In the genomic region with DNA sequence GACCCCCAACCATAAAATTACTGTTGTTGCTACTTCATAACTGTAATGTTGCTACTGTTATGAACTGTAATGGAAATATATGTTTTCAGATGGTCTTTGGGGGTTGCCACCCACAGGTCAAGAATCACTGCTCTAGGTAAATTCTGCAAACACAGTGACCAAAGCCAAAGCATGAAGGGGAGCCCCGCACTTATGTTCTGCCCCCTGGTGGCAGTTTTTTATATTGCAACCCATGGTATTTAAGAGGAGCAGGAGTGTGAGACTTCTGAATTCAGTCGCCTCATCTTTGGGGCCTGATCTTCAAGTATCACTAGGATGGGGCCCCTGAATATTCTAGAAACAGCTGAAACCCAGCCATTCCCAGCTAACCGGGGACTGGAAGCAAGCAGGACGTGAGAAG, we compare ENCODE assay signal across 10 mouse cellular contexts. TPM values are rescaled to one million over a fixed set of nuclear protein-coding genes. Genes with fewer than 3 reads are reported as not detected.
DNase-seq lines count a peak whose midpoint lies in the region; ATAC-seq lines count a peak whose summit lies in the region.
"Had no signal": no experiment of that assay in that cellular context is flagged by ENCODE, and none has a peak within 500 bp of the region (broad histone marks: within the 10 kb centered on the region; RNA-seq: fewer than 3 reads in every experiment).

No protein-coding gene starts in this region.

- WGBS in forebrain, embryonic 10.5 days, result 4% methylated on average over 4 of the region's 4 CpGs
- WGBS in forebrain, embryonic 12.5 days, result 4% methylated on average over 4 of the region's 4 CpGs
- WGBS in limb, embryonic 11.5 days, result 18% methylated on average over 4 of the region's 4 CpGs

- H3K36me3 ChIP-seq in forebrain, embryonic 10.5 days (replicated peaks), result no peaks in the 10 kb centered on the region
- H3K36me3 ChIP-seq in forebrain, embryonic 12.5 days (replicated peaks), result no peaks in the 10 kb centered on the region
- no peaks in the 10 kb centered on the region for H3K36me3 ChIP-seq in limb, embryonic 11.5 days (ENCODE audit: control insufficient read depth, insufficient read depth, low read length)
- H3K36me3 ChIP-seq: heart, embryonic 15.5 days had no signal

- no peak overlapping the region for H3K4me3 ChIP-seq in forebrain, embryonic 10.5 days
- no peak overlapping the region for H3K4me3 ChIP-seq in forebrain, embryonic 12.5 days (replicated peaks)
- no peak overlapping the region for H3K4me3 ChIP-seq in limb, embryonic 11.5 days (ENCODE audit: low read depth, low read length)
- H3K4me3 ChIP-seq: heart, embryonic 15.5 days had no signal

- no peak overlapping the region for H3K4me2 ChIP-seq in forebrain, embryonic 12.5 days
- H3K4me2 ChIP-seq in limb, embryonic 11.5 days (ENCODE audit: low read depth, severe bottlenecking), result no peak overlapping the region
- H3K4me2 ChIP-seq: heart, embryonic 15.5 days had no signal

- no peaks in the 10 kb centered on the region for H3K9me3 ChIP-seq in forebrain, embryonic 10.5 days
- no peaks in the 10 kb centered on the region for H3K9me3 ChIP-seq in forebrain, embryonic 12.5 days
- no peaks in the 10 kb centered on the region for H3K9me3 ChIP-seq in limb, embryonic 11.5 days (ENCODE audit: control insufficient read depth, low read length)
- H3K9me3 ChIP-seq: heart, embryonic 15.5 days had no signal

- no peak overlapping the region for H3K27ac ChIP-seq in forebrain, embryonic 10.5 days
- H3K27ac ChIP-seq in forebrain, embryonic 12.5 days, result no peak overlapping the region
- H3K27ac ChIP-seq in limb, embryonic 11.5 days (replicated peaks; ENCODE audit: low read depth, low read length), result no peak overlapping the region
- H3K27ac ChIP-seq: heart, embryonic 15.5 days had no signal

- ATAC-seq in forebrain, embryonic 12.5 days (ENCODE audit: low FRiP score), result no peak
- ATAC-seq in limb, embryonic 11.5 days (ENCODE audit: insufficient number of reproducible peaks, low FRiP score, low TSS enrichment, low read depth), result no peak

- peaks cover 64% of the 10 kb centered on the region for H3K27me3 ChIP-seq in forebrain, embryonic 10.5 days (ENCODE audit: poor library complexity, severe bottlenecking)
- peaks cover 71% of the 10 kb centered on the region for H3K27me3 ChIP-seq in forebrain, embryonic 12.5 days
- peaks cover 4% of the 10 kb centered on the region for H3K27me3 ChIP-seq in limb, embryonic 11.5 days (ENCODE audit: control insufficient read depth, insufficient read depth, low read length)

- H3K4me1 ChIP-seq in forebrain, embryonic 10.5 days, result peaks cover 64% of the 10 kb centered on the region
- peaks cover 9% of the 10 kb centered on the region for H3K4me1 ChIP-seq in forebrain, embryonic 12.5 days
- peaks cover 12% of the 10 kb centered on the region for H3K4me1 ChIP-seq in limb, embryonic 11.5 days (ENCODE audit: control insufficient read depth, insufficient read depth, low read length)

- peak; percentile 74 for DNase-seq in forebrain, embryonic 10.5 days (ENCODE audit: extremely low spot score, low spot score)
- DNase-seq in thymus, postnatal 0 days (ENCODE audit: low spot score), result peak; percentile 63
- DNase-seq in thymus, postnatal 36 days, result no peak
- DNase-seq in cerebellum, postnatal 36 days, result peak; percentile 59 to 80
- peak; percentile 83 for DNase-seq in heart, postnatal 4 days
- DNase-seq in limb, embryonic 11.5 days (ENCODE audit: low spot score), result peak; percentile 83
- DNase-seq in retina, postnatal 1 day, result peak; percentile 81

- no peak overlapping the region for H3K9ac ChIP-seq in forebrain, embryonic 12.5 days
- H3K9ac ChIP-seq in limb, embryonic 11.5 days (ENCODE audit: low read length), result no peak overlapping the region
- H3K9ac ChIP-seq: heart, embryonic 15.5 days had no signal

RNA-seq across cellular contexts. Expression of gene Alx3, which starts 15.4 kb away (rescaled TPM):
- polyA plus RNA-seq in forebrain, embryonic 10.5 days (2016; fragmentation: Nextera tagmentation; extraction: Ambion mirVana), result 41.0 and 41.6 TPM in 2 replicates
- 8.3 and 8.7 TPM in 2 replicates for polyA plus RNA-seq in forebrain, embryonic 12.5 days (2016; fragmentation: Nextera tagmentation; extraction: Ambion mirVana)
- polyA plus RNA-seq in thymus, postnatal 0 days (2015; fragmentation: Nextera tagmentation; extraction: Ambion mirVana), result 0.44 and 0.54 TPM in 2 replicates
- not detected for total RNA-seq in heart, postnatal 4 days (2021)
- polyA plus RNA-seq in limb, embryonic 11.5 days (2014; fragmentation: Nextera tagmentation; extraction: Ambion mirVana), result 19.9 and 20.2 TPM in 2 replicates
- total RNA-seq: neutrophil, adult 5-6 weeks had no signal

RNA-seq across cellular contexts. Expression of gene Ubl4b, which starts 24.6 kb away (rescaled TPM):
- 0.46 and 0.54 TPM in 2 replicates for polyA plus RNA-seq in forebrain, embryonic 10.5 days (2016; fragmentation: Nextera tagmentation; extraction: Ambion mirVana)
- polyA plus RNA-seq in forebrain, embryonic 12.5 days (2016; fragmentation: Nextera tagmentation; extraction: Ambion mirVana), result 0.19 and 0.27 TPM in 2 replicates
- not detected in 2 replicates for polyA plus RNA-seq in thymus, postnatal 0 days (2015; fragmentation: Nextera tagmentation; extraction: Ambion mirVana)
- not detected for total RNA-seq in heart, postnatal 4 days (2021)
- polyA plus RNA-seq in limb, embryonic 11.5 days (2014; fragmentation: Nextera tagmentation; extraction: Ambion mirVana), result 0.17 and 0.23 TPM in 2 replicates
- total RNA-seq: neutrophil, adult 5-6 weeks had no signal
- polyA plus RNA-seq: heart, embryonic 15.5 days had no signal

RNA-seq across cellular contexts. Expression of gene Gm10961, which starts 51.7 kb away (rescaled TPM):
- not detected in 2 replicates for polyA plus RNA-seq in forebrain, embryonic 10.5 days (2016; fragmentation: Nextera tagmentation; extraction: Ambion mirVana)
- not detected in 2 replicates for polyA plus RNA-seq in forebrain, embryonic 12.5 days (2016; fragmentation: Nextera tagmentation; extraction: Ambion mirVana)
- not detected in 2 replicates for polyA plus RNA-seq in thymus, postnatal 0 days (2015; fragmentation: Nextera tagmentation; extraction: Ambion mirVana)
- total RNA-seq in heart, postnatal 4 days (2021), result not detected
- polyA plus RNA-seq in limb, embryonic 11.5 days (2014; fragmentation: Nextera tagmentation; extraction: Ambion mirVana), result not detected in 2 replicates
- total RNA-seq: neutrophil, adult 5-6 weeks had no signal
- polyA plus RNA-seq: heart, embryonic 15.5 days had no signal

RNA-seq across cellular contexts. Expression of gene Strip1, which starts 52.0 kb away (rescaled TPM):
- polyA plus RNA-seq in forebrain, embryonic 10.5 days (2016; fragmentation: Nextera tagmentation; extraction: Ambion mirVana), result 69.0 and 70.5 TPM in 2 replicates
- polyA plus RNA-seq in forebrain, embryonic 12.5 days (2016; fragmentation: Nextera tagmentation; extraction: Ambion mirVana), result 115 and 120 TPM in 2 replicates
- 30.5 and 33.4 TPM in 2 replicates for polyA plus RNA-seq in thymus, postnatal 0 days (2015; fragmentation: Nextera tagmentation; extraction: Ambion mirVana)
- 10 to 100 TPM; 34.8 to 38.0 TPM for total RNA-seq in heart, postnatal 4 days (2021)
- polyA plus RNA-seq in limb, embryonic 11.5 days (2014; fragmentation: Nextera tagmentation; extraction: Ambion mirVana), result 76.1 and 78.4 TPM in 2 replicates

Comparison
In these comparisons a context has a peak if more than half of its experiments do, and no peak if none do; other contexts are left out.
1. DNase-seq: peak in forebrain, embryonic 10.5 days (single experiment), thymus, postnatal 0 days (single experiment), cerebellum, postnatal 36 days (2 of 2), heart, postnatal 4 days (single experiment), limb, embryonic 11.5 days (single experiment) and retina, postnatal 1 day (single experiment); none in thymus, postnatal 36 days (0 of 2).